Mouse (Mus musculus) thymus, postnatal 0 days (tissue): ENCODE results near the gene Hcn4. TPM values are rescaled to one million over a fixed set of nuclear protein-coding genes. Genes with fewer than 3 reads are reported as not detected.
A peak's percentile ranks its signal among the peaks of the same experiment; 100 is the strongest.

Experiments used
- DNase-seq: peaks from one replicate; pipeline ENCODE4 v3.0.0-alpha.2; 2015; ENCODE audit warnings: low spot score
- polyA plus RNA-seq: library from polyadenylated mRNA; unstranded; fragments of >200 nt; fragmentation: Nextera tagmentation; extraction: Ambion mirVana; gene quantifications from 2 replicates; pipeline ENCODE4 v1.2.1, GENCODE M21; 2015

Gene Hcn4
- polyA plus RNA-seq, 1 experiment from 2014 or later: 0.17 TPM

GRCm38 (mm10) chr9:58847676-58848075 lies 24.5 kb downstream of the Hcn4 start:
- no peak for DNase-seq

- DNase-seq: no peak
These were observed 26.5 kb downstream of the Hcn4 start for GRCm38 (mm10) chr9:58849576-58850315.

- no peak for DNase-seq
These were observed 31.7 kb downstream of the Hcn4 start for GRCm38 (mm10) chr9:58854931-58855330.

- no peak for DNase-seq
These were observed 35.9 kb downstream of the Hcn4 start for GRCm38 (mm10) chr9:58859080-58859635.

- DNase-seq: no peak
These were observed 40.6 kb downstream of the Hcn4 start for GRCm38 (mm10) chr9:58863826-58864225.

- DNase-seq: no peak
These were observed 47.9 kb downstream of the Hcn4 start for GRCm38 (mm10) chr9:58871141-58871540.

- DNase-seq: peak; percentile 56
These were observed 50.5 kb downstream of the Hcn4 start for GRCm38 (mm10) chr9:58873541-58874324.

GRCm38 (mm10) chr9:58874354-58874753 lies 51.1 kb downstream of the Hcn4 start:
- no peak for DNase-seq

- DNase-seq: no peak
These were observed 52.2 kb downstream of the Hcn4 start for GRCm38 (mm10) chr9:58875439-58875838.

- no peak for DNase-seq
These were observed 53.9 kb downstream of the Hcn4 start for GRCm38 (mm10) chr9:58876946-58877625.

GRCm38 (mm10) chr9:58879836-58880235 lies 56.6 kb downstream of the Hcn4 start:
- DNase-seq: no peak

GRCm38 (mm10) chr9:58882686-58883085 lies 59.5 kb downstream of the Hcn4 start:
- DNase-seq: no peak

- DNase-seq: no peak
These were observed 66.7 kb downstream of the Hcn4 start for GRCm38 (mm10) chr9:58889782-58890448.

GRCm38 (mm10) chr9:58890893-58891292 lies 67.7 kb downstream of the Hcn4 start:
- DNase-seq: no peak

- DNase-seq: no peak
These were observed 68.8 kb downstream of the Hcn4 start for GRCm38 (mm10) chr9:58891840-58892640.

GRCm38 (mm10) chr9:58899602-58900001 lies 76.4 kb downstream of the Hcn4 start:
- DNase-seq: no peak

- DNase-seq: peak; percentile 41
These were observed 79.8 kb downstream of the Hcn4 start for GRCm38 (mm10) chr9:58902869-58903585.
